Mouse (Mus musculus) heart, embryonic 14.5 days (tissue): ENCODE data around the gene Cpeb1. TPM values are rescaled to one million over a fixed set of nuclear protein-coding genes. Genes with fewer than 3 reads are reported as not detected.
A peak's percentile ranks its signal among the peaks of the same experiment; 100 is the strongest.

ENCODE experiments used
- ATAC-seq: fragments of 200-750 bp; cut with Nextera tagmentation; 2 replicates; pipeline ENCODE4 v1.8.0; 2017; ENCODE audit warnings: low read depth, moderate TSS enrichment; ENCODE audit not compliant: insufficient number of reproducible peaks, insufficient read depth, low FRiP score
- H3K27ac ChIP-seq, 2 experiments: fragments of 200-500 bp in 1 of 2; fragments of 300-500 bp in 1 of 2; sonication (generic) in 1 of 2; replicated peaks in 1 of 2; 2 replicates each; pipeline ENCODE4 v1.5.1; 2012 to 2014; ENCODE audit warnings: low read depth in 2 of 2, low read length in 2 of 2, control low read depth in 1 of 2, mild to moderate bottlenecking in 1 of 2, mixed read lengths in 1 of 2; ENCODE audit not compliant: control insufficient read depth in 1 of 2, insufficient read depth in 1 of 2
- H3K27me3 ChIP-seq: fragments of 300-500 bp; sonication (generic); 2 replicates; pipeline ENCODE4 v1.6.1; 2014; ENCODE audit warnings: mild to moderate bottlenecking, low read length, control low read depth; ENCODE audit not compliant: control insufficient read depth, insufficient read depth
- H3K36me3 ChIP-seq: fragments of 300-500 bp; sonication (generic); 2 replicates; pipeline ENCODE4 v1.6.1; 2014; ENCODE audit warnings: mild to moderate bottlenecking, control low read depth, low read length, mixed read lengths; ENCODE audit not compliant: control insufficient read depth, insufficient read depth
- H3K4me1 ChIP-seq, 2 experiments: fragments of 200-500 bp in 1 of 2; fragments of 300-500 bp in 1 of 2; sonication (generic) in 1 of 2; 2 replicates each; pipeline ENCODE4 v1.6.1; 2012 to 2014; ENCODE audit warnings: low read length in 2 of 2, control low read depth in 1 of 2, mixed read lengths in 1 of 2; ENCODE audit not compliant: control insufficient read depth in 2 of 2, insufficient read depth in 2 of 2
- H3K4me2 ChIP-seq: fragments of 300-500 bp; sonication (generic); 2 replicates; pipeline ENCODE4 v1.6.1; 2014; ENCODE audit warnings: mild to moderate bottlenecking, low read length
- H3K4me3 ChIP-seq, 2 experiments: fragments of 200-500 bp in 1 of 2; fragments of 300-500 bp in 1 of 2; sonication (generic) in 1 of 2; 2 replicates each; pipeline ENCODE4 v1.5.1; 2012 to 2014; ENCODE audit warnings: low read length in 2 of 2, mild to moderate bottlenecking in 2 of 2, control low read depth in 1 of 2, low read depth in 1 of 2, moderate library complexity in 1 of 2; ENCODE audit not compliant: control insufficient read depth in 1 of 2, insufficient read depth in 1 of 2
- H3K9ac ChIP-seq: fragments of 300-500 bp; sonication (generic); 2 replicates; pipeline ENCODE4 v1.6.1; 2014; ENCODE audit warnings: mild to moderate bottlenecking, low read length
- H3K9me3 ChIP-seq: fragments of 300-500 bp; sonication (generic); 2 replicates; pipeline ENCODE4 v1.6.1; 2016; ENCODE audit warnings: low read length, control low read depth; ENCODE audit not compliant: control insufficient read depth
- WGBS: fragments of 180-500 bp; shearing (Covaris S2); extraction: QIAGEN DNeasy Blood & Tissue Kit; methylation state at CpG from one replicate; pipeline ENCODE4 v1.1.7; 2014; 5-methylcytosine and 5-hydroxymethylcytosine counted together
- polyA plus RNA-seq: library from polyadenylated mRNA; unstranded; fragments of >200 nt; fragmentation: Nextera tagmentation; extraction: Ambion mirVana; gene quantifications from 2 replicates; pipeline ENCODE4 v1.2.1, GENCODE M21; 2014

Gene Cpeb1
- polyA plus RNA-seq, 1 experiment from 2014 or later: 5.0 TPM

GRCm38 (mm10) chr7:81344544-81345446 lies 110.5 kb downstream of the Cpeb1 start, which contains the start of gene Rps17:
Gene Rps17 (minus strand): TSS chr7:81345254.
- H3K9me3 ChIP-seq: no peaks in the 10 kb centered on the region
- H3K9ac ChIP-seq: peak within 1 kb of the TSS; percentile 99
- under 1% methylated on average over 85 of the region's 85 CpGs for WGBS
- H3K4me3 ChIP-seq: peak within 1 kb of the TSS; percentile 93 to 96
- peaks cover 14 to 23% of the 10 kb centered on the region in 2 experiments for H3K4me1 ChIP-seq
- H3K36me3 ChIP-seq: peaks cover 43% of the 10 kb centered on the region
- H3K4me2 ChIP-seq: peak within 1 kb of the TSS; percentile 94
- H3K27ac ChIP-seq: peak within 1 kb of the TSS; percentile 77 to 84
- ATAC-seq: peak; percentile 84
- H3K27me3 ChIP-seq: no peaks in the 10 kb centered on the region

DNA sequence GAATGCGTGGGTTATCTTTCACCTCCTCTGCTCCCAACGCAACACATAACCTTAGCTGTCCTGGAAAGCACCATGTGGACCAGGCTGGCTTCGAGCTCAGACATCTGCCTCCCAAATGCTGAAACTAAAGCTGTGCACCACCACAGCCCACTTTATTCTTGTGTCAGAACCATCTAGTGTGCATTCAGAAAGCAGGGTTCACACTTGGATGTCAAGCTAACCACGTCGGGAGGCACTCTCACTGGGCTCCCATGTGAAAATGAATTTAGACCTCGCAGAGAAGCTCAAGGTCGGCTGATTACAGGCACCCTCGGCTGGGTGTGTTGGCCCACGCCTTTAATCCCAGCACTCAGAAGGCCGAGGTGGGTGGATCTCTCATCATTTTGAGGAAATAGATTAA lies 111.4 kb downstream of the Cpeb1 start:
- H3K4me2 ChIP-seq: peak overlapping the region; percentile 94
- H3K4me1 ChIP-seq: peaks cover 14 to 23% of the 10 kb centered on the region in 2 experiments
- 6% methylated on average over 10 of the region's 10 CpGs for WGBS
- no peak for ATAC-seq
- no peak overlapping the region for H3K27ac ChIP-seq
- H3K36me3 ChIP-seq: peaks cover 53% of the 10 kb centered on the region
- H3K9ac ChIP-seq: peak overlapping the region; percentile 99
- no peaks in the 10 kb centered on the region for H3K27me3 ChIP-seq
- H3K4me3 ChIP-seq: peak overlapping the region; percentile 93 to 96
- H3K9me3 ChIP-seq: no peaks in the 10 kb centered on the region

GRCm38 (mm10) chr7:81343316-81343715 lies 111.9 kb downstream of the Cpeb1 start:
- H3K4me2 ChIP-seq: peak overlapping the region; percentile 94
- peaks cover 57% of the 10 kb centered on the region for H3K36me3 ChIP-seq
- H3K4me3 ChIP-seq: peak overlapping the region; percentile 93 to 96
- H3K9ac ChIP-seq: peak overlapping the region; percentile 99
- H3K27me3 ChIP-seq: no peaks in the 10 kb centered on the region
- H3K9me3 ChIP-seq: no peaks in the 10 kb centered on the region
- no peak for ATAC-seq
- H3K27ac ChIP-seq: no peak overlapping the region
- WGBS: 15% methylated on average over 8 of the region's 8 CpGs
- peaks cover 14 to 23% of the 10 kb centered on the region in 2 experiments for H3K4me1 ChIP-seq

DNA sequence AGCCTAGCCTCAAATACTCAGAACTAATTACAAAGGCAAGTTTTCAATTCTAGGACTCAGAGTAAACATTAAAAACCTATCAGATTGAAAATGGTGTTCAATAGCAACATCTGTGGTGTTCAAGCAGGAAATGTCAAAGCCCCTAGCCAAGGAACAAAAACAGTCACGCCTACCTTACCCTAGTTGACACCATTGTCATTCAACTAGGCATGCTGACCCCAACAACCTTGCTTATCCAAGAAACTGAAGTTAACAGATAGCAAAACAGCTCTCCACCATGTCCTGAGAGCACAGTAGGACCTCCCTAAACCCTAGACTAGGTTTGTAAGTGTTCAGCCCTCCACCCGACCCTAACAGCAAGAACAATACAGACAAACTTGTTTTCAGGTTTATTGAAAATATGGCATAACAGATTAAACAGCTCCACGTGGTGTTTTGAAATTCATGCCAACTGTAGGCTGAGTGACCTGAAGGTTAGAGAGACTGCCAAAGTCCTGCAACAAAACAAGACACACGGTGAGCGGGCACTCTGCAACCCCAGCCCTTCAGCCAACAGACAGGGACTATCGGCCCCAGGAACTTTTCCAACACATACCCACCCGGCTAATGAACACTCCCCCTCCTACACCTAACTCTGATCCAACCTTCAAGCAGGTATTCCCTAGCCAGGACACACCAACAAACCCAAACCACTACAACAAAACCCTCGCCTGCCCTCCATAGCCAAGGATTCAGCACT lies 112.7 kb downstream of the Cpeb1 start:
- Histone ChIP-seq H3K27me3 (no peaks in the 10 kb centered on the region), H3K27ac (no peak overlapping the region), H3K36me3 (peaks cover 65% of the 10 kb centered on the region), H3K4me2 (peak overlapping the region; percentile 94), H3K4me1 (peaks cover 14 to 23% of the 10 kb centered on the region in 2 experiments), H3K9ac (peak overlapping the region; percentile 99), H3K4me3 (peak overlapping the region in 1 of 2 experiments; percentile 93; a peak in 2 of 4 replicates), H3K9me3 (no peaks in the 10 kb centered on the region)
- 56% methylated on average over 8 of the region's 8 CpGs for WGBS
- no peak for ATAC-seq

DNA sequence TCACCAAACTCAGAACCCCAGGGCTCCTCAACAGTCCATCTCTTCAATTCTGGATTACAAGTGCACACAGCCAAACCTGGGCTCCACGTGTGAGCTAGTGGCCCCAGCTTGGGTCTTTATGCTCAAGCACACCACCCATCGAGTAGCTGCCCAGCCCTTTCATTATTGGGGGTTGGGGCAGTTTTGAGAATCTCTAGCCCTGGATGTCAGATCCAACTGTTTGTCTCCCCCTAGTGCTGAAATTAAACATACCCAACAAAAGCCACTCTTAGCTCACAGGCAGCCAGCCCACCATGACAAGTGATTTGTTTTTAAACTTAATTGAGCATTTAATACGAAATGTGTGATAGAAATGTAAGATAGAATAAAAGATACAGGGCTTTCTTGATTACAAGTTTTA lies 113.7 kb downstream of the Cpeb1 start:
- H3K27ac ChIP-seq: no peak overlapping the region

DNA sequence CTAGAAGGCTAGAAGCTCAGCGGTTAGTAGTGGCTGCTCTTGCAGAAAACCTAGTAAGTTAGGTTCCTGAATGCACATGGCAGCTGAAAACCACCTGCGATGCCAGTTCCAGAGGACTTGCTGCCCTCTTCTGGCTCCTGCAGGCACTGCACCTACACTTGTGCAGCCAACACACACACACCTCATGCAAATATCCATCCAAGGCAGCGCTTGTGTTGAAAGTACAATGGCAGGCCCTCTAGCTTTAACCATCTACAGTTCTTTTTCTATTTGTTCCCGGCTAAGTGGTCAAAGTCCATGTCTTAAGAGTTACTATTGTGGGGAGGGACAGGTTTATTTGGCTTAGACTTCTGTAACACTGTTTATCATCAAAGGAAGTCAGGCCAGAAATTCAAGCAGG lies 115.5 kb downstream of the Cpeb1 start:
- H3K36me3 ChIP-seq: peaks cover 72% of the 10 kb centered on the region
- 82% methylated on average over 4 of the region's 4 CpGs for WGBS

More for the DNA sequence above, 113.7 kb downstream of the Cpeb1 start:
- no peak overlapping the region for H3K9ac ChIP-seq
- H3K4me1 ChIP-seq: peaks cover 14 to 23% of the 10 kb centered on the region in 2 experiments
- no peaks in the 10 kb centered on the region for H3K27me3 ChIP-seq
- no peaks in the 10 kb centered on the region for H3K9me3 ChIP-seq
- 56% methylated on average over 3 of the region's 3 CpGs for WGBS
- no peak overlapping the region for H3K4me3 ChIP-seq
- H3K36me3 ChIP-seq: peaks cover 68% of the 10 kb centered on the region
- no peak for ATAC-seq
- H3K4me2 ChIP-seq: no peak overlapping the region

DNA sequence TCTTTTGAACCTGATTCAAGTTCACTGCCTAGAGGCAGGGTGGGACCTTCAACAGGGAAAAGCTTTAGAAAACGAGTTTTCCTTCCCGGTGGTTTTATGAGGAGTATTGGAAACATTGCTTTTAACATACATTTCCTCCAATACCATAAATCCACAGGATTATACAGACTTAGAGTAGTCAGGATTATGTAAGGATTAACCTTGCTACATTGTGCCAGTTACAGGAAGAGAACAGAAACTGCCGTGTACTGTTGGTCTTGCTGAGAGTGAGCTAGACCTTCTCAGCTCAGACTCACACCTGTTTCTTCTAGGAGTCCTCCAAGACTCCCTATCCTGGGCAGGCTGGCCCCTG lies 116.8 kb downstream of the Cpeb1 start:
- Histone ChIP-seq H3K27ac (no peak overlapping the region), H3K27me3 (no peaks in the 10 kb centered on the region), H3K4me2 (no peak overlapping the region), H3K4me1 (peaks cover 15 to 24% of the 10 kb centered on the region in 2 experiments), H3K9ac (no peak overlapping the region), H3K4me3 (no peak overlapping the region), H3K36me3 (peaks cover 69% of the 10 kb centered on the region), H3K9me3 (no peaks in the 10 kb centered on the region)
- WGBS: 81% methylated on average over 3 of the region's 3 CpGs
- ATAC-seq: no peak

More for the DNA sequence above, 115.5 kb downstream of the Cpeb1 start:
- ATAC-seq: no peak
- peaks cover 22 to 30% of the 10 kb centered on the region in 2 experiments for H3K4me1 ChIP-seq
- no peak overlapping the region for H3K4me3 ChIP-seq
- H3K9ac ChIP-seq: no peak overlapping the region
- no peaks in the 10 kb centered on the region for H3K9me3 ChIP-seq
- no peaks in the 10 kb centered on the region for H3K27me3 ChIP-seq
- H3K27ac ChIP-seq: no peak overlapping the region
- no peak overlapping the region for H3K4me2 ChIP-seq
